Mouse (Mus musculus) heart, postnatal 0 days (tissue): ENCODE results near the gene Gm37240. TPM values are rescaled to one million over a fixed set of nuclear protein-coding genes. Genes with fewer than 3 reads are reported as not detected.

Experiments
- ATAC-seq: fragments of 200-750 bp; cut with Nextera tagmentation; 2 replicates; pipeline ENCODE4 v1.8.0; 2017; ENCODE audit warnings: low read depth, moderate number of reproducible peaks, moderate library complexity; ENCODE audit not compliant: insufficient read depth
- DNase-seq: peaks from one replicate; pipeline ENCODE4 v3.0.0-alpha.2; 2016; ENCODE audit warnings: low spot score
- H3K27ac ChIP-seq: fragments of 300-500 bp; sonication (generic); 2 replicates; pipeline ENCODE4 v1.5.1; 2014; ENCODE audit warnings: low read depth, mild to moderate bottlenecking
- H3K27me3 ChIP-seq: fragments of 300-500 bp; sonication (generic); 2 replicates; pipeline ENCODE4 v1.6.1; 2014; ENCODE audit warnings: low read length, mixed read lengths; ENCODE audit not compliant: control insufficient read depth, insufficient read depth
- H3K36me3 ChIP-seq: fragments of 300-500 bp; sonication (generic); replicated peaks from 2 replicates; pipeline ENCODE4 v1.6.1; 2014; ENCODE audit warnings: low read length, mixed read lengths; ENCODE audit not compliant: control insufficient read depth, insufficient read depth
- H3K4me1 ChIP-seq: fragments of 300-500 bp; sonication (generic); 2 replicates; pipeline ENCODE4 v1.6.1; 2014; ENCODE audit warnings: antibody characterized with exemption; ENCODE audit not compliant: control insufficient read depth, insufficient read depth
- H3K4me2 ChIP-seq: fragments of 300-500 bp; sonication (generic); 2 replicates; pipeline ENCODE4 v1.6.1; 2014; ENCODE audit warnings: low read depth, mild to moderate bottlenecking, low read length, moderate library complexity
- H3K4me3 ChIP-seq: fragments of 300-500 bp; sonication (generic); 2 replicates; pipeline ENCODE4 v1.5.1; 2014; ENCODE audit warnings: low read depth, low read length
- H3K9ac ChIP-seq: fragments of 300-500 bp; sonication (generic); replicated peaks from 2 replicates; pipeline ENCODE4 v1.6.1; 2014; ENCODE audit warnings: low read depth, low read length, mixed read lengths
- H3K9me3 ChIP-seq: fragments of 300-500 bp; sonication (generic); replicated peaks from 2 replicates; pipeline ENCODE4 v1.6.1; 2016; ENCODE audit warnings: low read length; ENCODE audit not compliant: control insufficient read depth
- CTCF ChIP-seq: IDR thresholded peaks from 2 replicates; pipeline ENCODE4 v1.5.1; 2016; ENCODE audit warnings: antibody characterized with exemption, control low read depth, low read depth
- EP300 ChIP-seq: IDR thresholded peaks from 2 replicates; pipeline ENCODE4 v1.6.1; 2016; ENCODE audit warnings: antibody characterized with exemption, low read depth
- WGBS: fragments of 180-500 bp; shearing (Covaris S2); extraction: QIAGEN DNeasy Blood & Tissue Kit; methylation state at CpG from one replicate; pipeline ENCODE4 v1.1.7; 2014; 5-methylcytosine and 5-hydroxymethylcytosine counted together
- polyA plus RNA-seq: library from polyadenylated mRNA; unstranded; fragments of >200 nt; fragmentation: Nextera tagmentation; extraction: Ambion mirVana; gene quantifications from 2 replicates; pipeline ENCODE4 v1.2.1, GENCODE M21; 2015
- total RNA-seq: library from RNA; depleted of rRNA; stranded (reverse); fragments of >200 nt; gene quantifications from 2 replicates; pipeline ENCODE4 v1.2.3, GENCODE M21; 2014; ENCODE audit warnings: low replicate concordance

Gene Gm37240
- total and polyA plus RNA-seq, 2 experiments from 2014 or later, result 21.7 to 72.1 TPM

DNA sequence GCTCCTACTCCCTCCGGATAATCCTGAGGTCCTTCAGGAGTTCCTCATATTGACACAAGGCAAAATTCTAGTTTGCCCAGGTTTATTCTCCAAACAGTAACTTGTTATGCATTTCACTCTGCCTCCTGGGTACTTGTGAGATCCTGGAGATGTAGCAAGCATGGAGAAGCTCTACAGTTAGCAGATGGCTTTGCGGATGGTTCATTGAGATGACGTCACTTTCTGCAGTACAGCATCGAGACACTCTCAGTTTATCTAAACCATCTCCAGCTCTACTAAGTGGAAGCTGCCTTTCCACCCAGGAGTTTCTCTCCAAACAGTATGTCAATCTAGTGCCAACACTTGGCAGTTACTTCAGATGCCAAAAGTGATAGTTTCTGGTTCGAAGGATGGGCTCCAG lies 444.5 kb downstream of the Gm37240 start:
- no peak for DNase-seq
- TF ChIP-seq CTCF (no peak), EP300 (no peak)
- Histone ChIP-seq H3K27ac (no peak overlapping the region), H3K9me3 (no peaks in the 10 kb centered on the region), H3K4me2 (no peak overlapping the region), H3K36me3 (no peaks in the 10 kb centered on the region), H3K27me3 (no peaks in the 10 kb centered on the region), H3K9ac (no peak overlapping the region), H3K4me1 (no peaks in the 10 kb centered on the region), H3K4me3 (no peak overlapping the region)
- ATAC-seq, result no peak
- 84% methylated on average over 5 of the region's 5 CpGs for WGBS

DNA sequence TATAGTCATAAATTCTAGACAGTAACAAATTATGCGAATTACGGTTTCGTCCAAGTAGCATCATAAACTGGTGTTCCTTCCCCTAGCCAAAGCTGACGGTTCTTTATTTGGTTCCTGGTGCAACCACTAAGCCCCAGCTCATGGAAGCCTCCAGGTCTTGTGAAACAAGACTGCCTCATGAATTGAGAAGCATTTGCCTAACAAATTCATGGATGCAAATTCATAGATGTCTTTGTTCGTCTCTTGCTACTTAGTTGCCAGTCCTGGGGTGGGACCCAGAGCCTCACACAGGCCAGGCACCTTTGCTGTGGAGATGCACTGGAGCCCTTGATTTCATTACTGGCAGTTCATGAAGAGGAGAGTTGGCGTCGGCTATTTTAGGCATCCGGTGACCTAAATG lies 445.1 kb downstream of the Gm37240 start:
- ATAC-seq (no peak), DNase-seq (no peak)
- 87% methylated on average over 8 of the region's 8 CpGs for WGBS
- Histone ChIP-seq H3K27ac (no peak overlapping the region), H3K27me3 (no peaks in the 10 kb centered on the region), H3K4me3 (no peak overlapping the region), H3K4me2 (no peak overlapping the region), H3K9me3 (no peaks in the 10 kb centered on the region), H3K4me1 (no peaks in the 10 kb centered on the region), H3K9ac (no peak overlapping the region), H3K36me3 (no peaks in the 10 kb centered on the region)
- no peak for TF ChIP-seq CTCF

DNA sequence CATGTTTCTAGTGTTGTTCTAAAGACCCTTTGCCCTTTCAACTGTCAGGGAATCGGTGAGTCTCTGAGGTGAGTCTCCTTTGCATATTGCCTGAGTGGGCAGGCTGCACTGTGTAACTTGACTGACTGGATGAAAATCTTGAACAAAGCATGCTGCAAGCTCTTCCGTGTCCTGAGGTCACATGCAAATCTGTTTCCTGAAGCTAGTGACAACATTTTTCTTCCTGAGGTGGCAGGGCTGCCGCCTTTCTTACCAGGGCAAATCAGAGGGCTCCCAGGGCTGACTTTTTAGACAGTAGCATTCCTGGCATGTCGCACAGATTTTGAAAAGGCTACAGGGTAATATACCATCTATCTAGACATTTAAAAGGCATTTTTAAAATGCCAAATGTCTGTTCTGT lies 451.9 kb downstream of the Gm37240 start:
- H3K4me3 ChIP-seq, result no peak overlapping the region
- H3K9ac ChIP-seq, result no peak overlapping the region
- ATAC-seq, result no peak
- no peak for TF ChIP-seq EP300
- TF ChIP-seq CTCF, result no peak
- H3K4me2 ChIP-seq, result no peak overlapping the region
- no peaks in the 10 kb centered on the region for H3K9me3 ChIP-seq
- no peaks in the 10 kb centered on the region for H3K4me1 ChIP-seq
- H3K36me3 ChIP-seq, result no peaks in the 10 kb centered on the region
- WGBS, result 39% methylated on average over 4 of the region's 4 CpGs
- no peak overlapping the region for H3K27ac ChIP-seq
- H3K27me3 ChIP-seq, result no peaks in the 10 kb centered on the region
- DNase-seq, result no peak

DNA sequence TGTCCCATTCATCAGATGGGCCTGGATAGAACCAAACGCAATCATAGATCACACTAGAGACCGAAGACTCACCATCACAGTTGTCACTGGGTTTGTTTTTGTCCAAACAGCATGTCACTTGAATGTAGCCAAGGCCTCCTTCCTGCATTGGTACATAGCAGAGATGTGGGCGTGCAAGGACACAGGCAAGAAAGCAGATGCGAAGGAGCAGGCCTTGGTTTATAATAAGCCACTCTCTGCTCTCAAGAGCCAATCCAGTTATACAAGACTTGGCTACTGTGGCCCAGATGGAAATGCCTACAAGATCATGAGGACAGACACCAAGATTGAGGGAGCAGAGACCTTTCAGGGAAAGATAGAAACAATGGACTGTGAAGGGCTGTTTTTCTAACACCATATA lies 456.1 kb downstream of the Gm37240 start:
- Histone ChIP-seq H3K4me1 (no peaks in the 10 kb centered on the region), H3K36me3 (no peaks in the 10 kb centered on the region), H3K27ac (no peak overlapping the region), H3K27me3 (no peaks in the 10 kb centered on the region), H3K9ac (no peak overlapping the region), H3K9me3 (no peaks in the 10 kb centered on the region), H3K4me3 (no peak overlapping the region), H3K4me2 (no peak overlapping the region)
- ATAC-seq, result no peak
- WGBS, result 88% methylated on average over 4 of the region's 4 CpGs
- TF ChIP-seq EP300 (no peak), CTCF (no peak)
- no peak for DNase-seq

DNA sequence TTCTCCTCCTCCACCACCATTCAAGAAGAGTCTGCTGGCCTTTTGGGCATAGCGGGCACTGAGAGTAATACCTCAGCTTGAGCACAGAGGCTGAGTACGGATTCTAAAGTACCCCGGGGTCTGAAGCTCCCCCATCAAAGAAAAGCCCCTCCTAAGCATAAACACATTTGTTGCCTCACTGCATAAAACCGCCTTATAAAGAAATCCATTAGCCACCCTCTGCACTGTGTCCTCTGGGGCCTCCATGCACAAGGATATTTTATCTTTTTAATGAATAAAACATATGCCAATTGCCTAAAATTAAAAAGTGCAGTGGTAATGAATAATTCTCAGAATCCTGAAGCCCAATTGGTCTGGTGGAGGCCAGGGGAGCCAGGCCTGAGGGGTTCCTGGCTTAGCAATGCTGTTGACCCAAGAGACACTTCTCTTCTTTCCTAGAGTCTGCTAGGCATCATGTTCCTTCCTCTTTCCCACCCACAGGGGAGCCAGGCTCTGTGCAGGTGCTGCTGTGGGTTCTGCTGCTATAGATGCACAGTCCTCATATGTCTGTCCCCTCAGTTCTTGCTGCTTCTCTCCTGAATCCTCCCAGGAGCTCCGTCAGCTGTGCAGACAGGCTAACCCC lies 463.8 kb downstream of the Gm37240 start:
- WGBS, result 80% methylated on average over 5 of the region's 5 CpGs
- no peaks in the 10 kb centered on the region for H3K27me3 ChIP-seq
- no peak overlapping the region for H3K4me2 ChIP-seq
- H3K9me3 ChIP-seq, result no peaks in the 10 kb centered on the region
- no peak overlapping the region for H3K27ac ChIP-seq
- ATAC-seq (no peak), DNase-seq (no peak)
- no peak overlapping the region for H3K4me3 ChIP-seq
- H3K9ac ChIP-seq, result no peak overlapping the region
- no peaks in the 10 kb centered on the region for H3K36me3 ChIP-seq
- no peaks in the 10 kb centered on the region for H3K4me1 ChIP-seq
- TF ChIP-seq EP300 (no peak), CTCF (no peak)

DNA sequence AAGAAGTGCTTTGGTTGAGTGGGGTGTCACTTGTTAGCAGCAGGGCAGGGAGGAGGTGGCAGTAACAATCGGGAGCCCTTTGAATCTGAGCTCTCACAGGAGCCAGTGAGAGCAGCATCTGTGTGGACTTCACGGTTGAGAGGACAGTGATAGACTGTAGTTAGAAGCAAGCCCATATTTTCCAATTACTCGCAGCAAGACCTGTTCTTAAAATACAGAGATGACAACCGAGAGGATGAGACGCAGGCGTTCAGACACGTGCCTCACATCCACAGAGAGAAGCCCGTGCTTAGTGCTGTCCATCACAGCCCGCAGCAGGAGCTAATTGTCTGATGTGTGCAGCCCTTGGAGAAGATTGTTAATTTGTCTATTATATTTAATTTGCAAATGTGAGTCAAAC lies 465.9 kb downstream of the Gm37240 start:
- no peak overlapping the region for H3K4me2 ChIP-seq
- WGBS, result 74% methylated on average over 9 of the region's 9 CpGs
- no peaks in the 10 kb centered on the region for H3K27me3 ChIP-seq

More for the DNA sequence above, 465.9 kb downstream of the Gm37240 start:
- DNase-seq (no peak), ATAC-seq (no peak)
- Histone ChIP-seq H3K4me3 (no peak overlapping the region), H3K4me1 (no peaks in the 10 kb centered on the region), H3K27ac (no peak overlapping the region), H3K9me3 (no peaks in the 10 kb centered on the region), H3K9ac (no peak overlapping the region), H3K36me3 (no peaks in the 10 kb centered on the region)
- TF ChIP-seq EP300 (no peak), CTCF (no peak)
